ENCODE assay signal across 27 mouse cellular contexts in genomic region chr6:108598691-108599090, GRCm38 (mm10).
DNase-seq lines count a peak whose midpoint lies in the region; ATAC-seq and TF ChIP-seq lines count a peak whose summit lies in the region.
"Had no signal": no experiment of that assay in that cellular context is flagged by ENCODE, and none has a peak within 500 bp of the region (broad histone marks: within the 10 kb centered on the region; RNA-seq: fewer than 3 reads in every experiment).

No protein-coding gene starts in this region.

- intact Hi-C loops in heart, adult 2 months (cut with DNase I), result no loop called here
- intact Hi-C loops in left cerebral cortex, postnatal 10 days (cut with DNase I), result no loop called here

- no peak overlapping the region for H3K4me2 ChIP-seq in hindbrain, embryonic 16.5 days (ENCODE audit: low read length)
- H3K4me2 ChIP-seq: embryonic facial prominence, embryonic 12.5 days; embryonic facial prominence, embryonic 15.5 days; heart, embryonic 12.5 days; heart, embryonic 15.5 days; hindbrain, embryonic 13.5 days had no signal

- H3K9me3 ChIP-seq in hindbrain, embryonic 16.5 days (ENCODE audit: control insufficient read depth, low read length), result no peaks in the 10 kb centered on the region
- H3K9me3 ChIP-seq: embryonic facial prominence, embryonic 12.5 days; embryonic facial prominence, embryonic 15.5 days; heart, embryonic 12.5 days; heart, embryonic 15.5 days; hindbrain, embryonic 10.5 days; hindbrain, embryonic 13.5 days had no signal

- H3K9ac ChIP-seq in heart, adult 2 months (ENCODE audit: low read depth, low read length), result no peak overlapping the region
- H3K9ac ChIP-seq in hindbrain, embryonic 16.5 days (ENCODE audit: low read depth, low read length), result no peak overlapping the region
- H3K9ac ChIP-seq: embryonic facial prominence, embryonic 12.5 days; embryonic facial prominence, embryonic 15.5 days; forebrain, postnatal 0 days; heart, embryonic 12.5 days; heart, embryonic 15.5 days; hindbrain, embryonic 13.5 days had no signal

- no peak overlapping the region for H3K27ac ChIP-seq in heart, adult 2 months
- no peak overlapping the region for H3K27ac ChIP-seq in hindbrain, embryonic 16.5 days (ENCODE audit: low read depth, low read length)
- H3K27ac ChIP-seq: embryonic facial prominence, embryonic 12.5 days; embryonic facial prominence, embryonic 15.5 days; gastrocnemius, adult 2 months; heart, embryonic 15.5 days; hindbrain, embryonic 10.5 days; hindbrain, embryonic 13.5 days had no signal

- DNase-seq in heart, adult 11 months, result peak; percentile 42
- DNase-seq in heart, adult 2 months, result no peak
- DNase-seq in 416B (ENCODE audit: low read depth), result peak; percentile 45
- DNase-seq in adipocyte (ENCODE audit: low spot score), result peak; percentile 16
- DNase-seq in left cerebral cortex, postnatal 10 days (ENCODE audit: extremely low spot score in 1 of 2, low spot score in 2 of 2), result no peak
- no peak for DNase-seq in spleen, adult 18-20 months
- DNase-seq: adrenal gland, postnatal 10 days; adrenal gland, postnatal 36 days; B cell, adult 2 months; cerebellum, adult 11 months; cerebellum, adult 2 months; cerebellum, adult 9-11 months; cerebellum, postnatal 25 days; forebrain, postnatal 0 days; gastrocnemius, adult 2 months; gastrocnemius, postnatal 14 days; heart, postnatal 10 days; heart, postnatal 36 days had no signal

- ATAC-seq in megakaryocyte, adult 5-6 weeks (ENCODE audit: poor library complexity, severe bottlenecking), result peak; percentile 47
- ATAC-seq in hindbrain, embryonic 16.5 days, result no peak
- ATAC-seq: forebrain, embryonic 14.5 days; forebrain, postnatal 0 days had no signal

- WGBS in heart, adult 2 months, result 87% methylated on average over 4 of the region's 4 CpGs
- 82% methylated on average over 4 of the region's 4 CpGs for WGBS in hindbrain, embryonic 16.5 days

- no peak for TF ChIP-seq CTCF in heart, adult 2 months (IDR thresholded peaks at IDR 0.05)

- no peaks in the 10 kb centered on the region for H3K36me3 ChIP-seq in heart, adult 2 months (ENCODE audit: control insufficient read depth, insufficient read depth, low read length)
- H3K36me3 ChIP-seq in hindbrain, embryonic 16.5 days (ENCODE audit: control insufficient read depth, insufficient read depth, low read length), result no peaks in the 10 kb centered on the region
- H3K36me3 ChIP-seq: embryonic facial prominence, embryonic 12.5 days; embryonic facial prominence, embryonic 15.5 days; heart, embryonic 12.5 days; heart, embryonic 15.5 days; hindbrain, embryonic 10.5 days; hindbrain, embryonic 13.5 days had no signal

- no peaks in the 10 kb centered on the region for H3K27me3 ChIP-seq in heart, adult 2 months (ENCODE audit: control insufficient read depth, insufficient read depth, low read length)
- H3K27me3 ChIP-seq in hindbrain, embryonic 16.5 days (replicated peaks; ENCODE audit: control insufficient read depth, insufficient read depth, low read length), result no peaks in the 10 kb centered on the region
- H3K27me3 ChIP-seq: embryonic facial prominence, embryonic 12.5 days; embryonic facial prominence, embryonic 15.5 days; heart, embryonic 12.5 days; heart, embryonic 15.5 days; hindbrain, embryonic 13.5 days had no signal

- no peak for TF ChIP-seq POLR2A in heart, adult 2 months (IDR thresholded peaks at IDR 0.05; ENCODE audit: insufficient read depth, low read depth, low read length)

- H3K4me1 ChIP-seq in heart, adult 2 months (ENCODE audit: control insufficient read depth, insufficient read depth, low read length), result no peaks in the 10 kb centered on the region
- no peaks in the 10 kb centered on the region for H3K4me1 ChIP-seq in hindbrain, embryonic 16.5 days (ENCODE audit: control insufficient read depth, insufficient read depth, low read depth, low read length)
- H3K4me1 ChIP-seq: embryonic facial prominence, embryonic 12.5 days; embryonic facial prominence, embryonic 15.5 days; heart, embryonic 12.5 days; heart, embryonic 15.5 days; hindbrain, embryonic 10.5 days; hindbrain, embryonic 13.5 days had no signal

- TF ChIP-seq EP300 in heart, adult 2 months (IDR thresholded peaks at IDR 0.05; ENCODE audit: insufficient read depth, low read depth, low read length), result no peak

- no peaks in the 10 kb centered on the region for H3K79me2 ChIP-seq in heart, adult 2 months (replicated peaks; ENCODE audit: control insufficient read depth, insufficient read depth, low read length)

- H3K4me3 ChIP-seq in heart, adult 2 months, result no peak overlapping the region
- no peak overlapping the region for H3K4me3 ChIP-seq in hindbrain, embryonic 16.5 days (ENCODE audit: low read length)
- H3K4me3 ChIP-seq: embryonic facial prominence, embryonic 12.5 days; embryonic facial prominence, embryonic 15.5 days; gastrocnemius, adult 2 months; heart, embryonic 12.5 days; heart, embryonic 15.5 days; hindbrain, embryonic 10.5 days; hindbrain, embryonic 13.5 days had no signal

Comparison
In these comparisons a context has a peak if more than half of its experiments do, and no peak if none do; other contexts are left out.
1. DNase-seq: peak in heart, adult 11 months (single experiment), 416B (single experiment) and adipocyte (single experiment); none in heart, adult 2 months (0 of 2), left cerebral cortex, postnatal 10 days (0 of 2) and spleen, adult 18-20 months (0 of 2).